ENCODE assay signal across 12 mouse cellular contexts in genomic region chr4:98511964-98512743, GRCm38 (mm10).
DNase-seq lines count a peak whose midpoint lies in the region; ATAC-seq and TF ChIP-seq lines count a peak whose summit lies in the region.
"Had no signal": no experiment of that assay in that cellular context is flagged by ENCODE, and none has a peak within 500 bp of the region (broad histone marks: within the 10 kb centered on the region; RNA-seq: fewer than 3 reads in every experiment).

No protein-coding gene starts in this region.

- no peaks in the 10 kb centered on the region for H3K27me3 ChIP-seq in heart, embryonic 14.5 days (ENCODE audit: control insufficient read depth, insufficient read depth, low read length)
- H3K27me3 ChIP-seq in heart, adult 2 months (ENCODE audit: control insufficient read depth, insufficient read depth, low read length) = no peaks in the 10 kb centered on the region
- H3K27me3 ChIP-seq in lung, embryonic 15.5 days = no peaks in the 10 kb centered on the region
- H3K27me3 ChIP-seq in embryonic facial prominence, embryonic 14.5 days (replicated peaks; ENCODE audit: control insufficient read depth, insufficient read depth, low read length) = no peaks in the 10 kb centered on the region
- no peaks in the 10 kb centered on the region for H3K27me3 ChIP-seq in limb, embryonic 15.5 days
- H3K27me3 ChIP-seq: Patski had no signal

- H3K9ac ChIP-seq in heart, embryonic 14.5 days (ENCODE audit: low read length) = no peak overlapping the region
- H3K9ac ChIP-seq in heart, adult 2 months (ENCODE audit: low read depth, low read length) = no peak overlapping the region
- no peak overlapping the region for H3K9ac ChIP-seq in lung, embryonic 15.5 days
- no peak overlapping the region for H3K9ac ChIP-seq in embryonic facial prominence, embryonic 14.5 days (ENCODE audit: low read depth, low read length)
- H3K9ac ChIP-seq in limb, embryonic 15.5 days = no peak overlapping the region
- H3K9ac ChIP-seq: liver, postnatal 0 days had no signal

- ATAC-seq in heart, embryonic 14.5 days (ENCODE audit: insufficient number of reproducible peaks, insufficient read depth, low FRiP score, low read depth) = no peak
- ATAC-seq in lung, embryonic 15.5 days (ENCODE audit: borderline replicate concordance, extremely low read depth, low FRiP score, low TSS enrichment) = no peak
- ATAC-seq in embryonic facial prominence, embryonic 14.5 days (ENCODE audit: low read depth) = 0 out of 2 replicates have a peak, but pooled peaks have one; percentile 34
- ATAC-seq in limb, embryonic 15.5 days (ENCODE audit: insufficient number of reproducible peaks, low FRiP score, low TSS enrichment, low read depth) = no peak
- ATAC-seq: intestine, postnatal 0 days; liver, postnatal 0 days had no signal

- DNase-seq in heart, adult 2 months = no peak
- no peak for DNase-seq in lung, postnatal 10 days
- DNase-seq in embryonic facial prominence, embryonic 14.5 days (ENCODE audit: low spot score) = peak; percentile 42
- DNase-seq in urinary bladder, adult 2 months (ENCODE audit: low spot score) = no peak
- DNase-seq in spleen, adult 12 weeks (ENCODE audit: low spot score) = no peak
- DNase-seq: cerebellum, adult 9-10 months; liver, postnatal 0 days had no signal

- peak overlapping the region; percentile 83 to 90 for H3K27ac ChIP-seq in heart, embryonic 14.5 days (replicated peaks in 1 of 2; ENCODE audit: control insufficient read depth in 1 of 2, insufficient read depth in 1 of 2, low read depth in 2 of 2, low read length in 2 of 2)
- no peak overlapping the region for H3K27ac ChIP-seq in heart, adult 2 months
- 0 out of 2 replicates have a peak overlapping the region, but pooled peaks have one; percentile 27 for H3K27ac ChIP-seq in lung, embryonic 15.5 days
- peak overlapping the region; percentile 70 for H3K27ac ChIP-seq in embryonic facial prominence, embryonic 14.5 days (replicated peaks; ENCODE audit: low read depth, low read length)
- H3K27ac ChIP-seq in limb, embryonic 15.5 days = peak overlapping the region; percentile 86

- TF ChIP-seq POLR2A in heart, adult 2 months (IDR thresholded peaks at IDR 0.05; ENCODE audit: insufficient read depth, low read depth, low read length) = no peak

- H3K36me3 ChIP-seq in heart, embryonic 14.5 days (ENCODE audit: control insufficient read depth, insufficient read depth, low read length) = 0 out of 2 replicates have a peak, but pooled peaks cover 2% of the 10 kb centered on the region
- no peaks in the 10 kb centered on the region for H3K36me3 ChIP-seq in heart, adult 2 months (ENCODE audit: control insufficient read depth, insufficient read depth, low read length)
- no peaks in the 10 kb centered on the region for H3K36me3 ChIP-seq in lung, embryonic 15.5 days
- no peaks in the 10 kb centered on the region for H3K36me3 ChIP-seq in embryonic facial prominence, embryonic 14.5 days (ENCODE audit: control insufficient read depth, insufficient read depth, low read length)
- peaks cover 10% of the 10 kb centered on the region; the same call in 1 of the 2 replicates for H3K36me3 ChIP-seq in limb, embryonic 15.5 days

- intact Hi-C loops in heart, adult 2 months (cut with DNase I) = no loop called here

- H3K4me3 ChIP-seq in heart, embryonic 14.5 days (ENCODE audit: control insufficient read depth in 1 of 2, insufficient read depth in 1 of 2, low read depth in 1 of 2, low read length in 2 of 2) = no peak overlapping the region
- no peak overlapping the region for H3K4me3 ChIP-seq in heart, adult 2 months
- H3K4me3 ChIP-seq in lung, embryonic 15.5 days = no peak overlapping the region
- no peak overlapping the region for H3K4me3 ChIP-seq in embryonic facial prominence, embryonic 14.5 days (ENCODE audit: low read depth, low read length)
- H3K4me3 ChIP-seq in limb, embryonic 15.5 days = no peak overlapping the region

- WGBS in heart, embryonic 14.5 days = 78% methylated on average over 10 of the region's 10 CpGs
- 65% methylated on average over 10 of the region's 10 CpGs for WGBS in heart, adult 2 months
- WGBS in lung, embryonic 15.5 days = 83% methylated on average over 10 of the region's 10 CpGs
- 53% methylated on average over 10 of the region's 10 CpGs for WGBS in embryonic facial prominence, embryonic 14.5 days
- 45% methylated on average over 10 of the region's 10 CpGs for WGBS in limb, embryonic 15.5 days

- no peak for TF ChIP-seq CTCF in heart, adult 2 months (IDR thresholded peaks at IDR 0.05)

- no peak for TF ChIP-seq EP300 in heart, adult 2 months (IDR thresholded peaks at IDR 0.05; ENCODE audit: insufficient read depth, low read depth, low read length)

- H3K4me1 ChIP-seq in heart, embryonic 14.5 days (ENCODE audit: control insufficient read depth in 2 of 2, insufficient read depth in 2 of 2, low read length in 2 of 2) = peaks cover 17 to 20% of the 10 kb centered on the region in 2 experiments
- no peaks in the 10 kb centered on the region; the same call in 1 of the 2 replicates for H3K4me1 ChIP-seq in heart, adult 2 months (ENCODE audit: control insufficient read depth, insufficient read depth, low read length)
- H3K4me1 ChIP-seq in lung, embryonic 15.5 days = peaks cover 12% of the 10 kb centered on the region; the same call in 1 of the 2 replicates
- peaks cover 21% of the 10 kb centered on the region for H3K4me1 ChIP-seq in embryonic facial prominence, embryonic 14.5 days (ENCODE audit: control insufficient read depth, insufficient read depth, low read length)
- peaks cover 43% of the 10 kb centered on the region for H3K4me1 ChIP-seq in limb, embryonic 15.5 days

- H3K79me2 ChIP-seq in heart, adult 2 months (replicated peaks; ENCODE audit: control insufficient read depth, insufficient read depth, low read length) = no peaks in the 10 kb centered on the region

- no peaks in the 10 kb centered on the region for H3K9me3 ChIP-seq in heart, embryonic 14.5 days (ENCODE audit: control insufficient read depth, low read length)
- no peaks in the 10 kb centered on the region for H3K9me3 ChIP-seq in lung, embryonic 15.5 days
- H3K9me3 ChIP-seq in embryonic facial prominence, embryonic 14.5 days (ENCODE audit: control insufficient read depth, low read length) = no peaks in the 10 kb centered on the region
- H3K9me3 ChIP-seq in limb, embryonic 15.5 days = no peaks in the 10 kb centered on the region; the same call in 1 of the 2 replicates

- no peak overlapping the region for H3K4me2 ChIP-seq in heart, embryonic 14.5 days (ENCODE audit: low read length)
- H3K4me2 ChIP-seq in lung, embryonic 15.5 days = no peak overlapping the region
- H3K4me2 ChIP-seq in embryonic facial prominence, embryonic 14.5 days (ENCODE audit: low read depth, low read length) = no peak overlapping the region
- no peak overlapping the region for H3K4me2 ChIP-seq in limb, embryonic 15.5 days
